Mouse (Mus musculus) left cerebral cortex, postnatal 4 days (tissue): ENCODE measurements around the gene Med9. TPM values are rescaled to one million over a fixed set of nuclear protein-coding genes. Genes with fewer than 3 reads are reported as not detected.

Experiments used
- DNase-seq: peaks from one replicate; pipeline ENCODE4 v3.0.0-alpha.2; 2022
- intact Hi-C: fragments of 180-260 bp; cut with DNase I; formaldehyde crosslinking; loops from one replicate; pipeline ENCODE4 v1.15.1; 2025
- total RNA-seq, 2 experiments: library from RNA; stranded (reverse); gene quantifications; 2 replicates each; pipeline ENCODE4 v1.2.3; 2021

The Med9 gene
- total RNA-seq, 2 experiments from 2014 or later, result 23.8 to 25.2 TPM

DNA sequence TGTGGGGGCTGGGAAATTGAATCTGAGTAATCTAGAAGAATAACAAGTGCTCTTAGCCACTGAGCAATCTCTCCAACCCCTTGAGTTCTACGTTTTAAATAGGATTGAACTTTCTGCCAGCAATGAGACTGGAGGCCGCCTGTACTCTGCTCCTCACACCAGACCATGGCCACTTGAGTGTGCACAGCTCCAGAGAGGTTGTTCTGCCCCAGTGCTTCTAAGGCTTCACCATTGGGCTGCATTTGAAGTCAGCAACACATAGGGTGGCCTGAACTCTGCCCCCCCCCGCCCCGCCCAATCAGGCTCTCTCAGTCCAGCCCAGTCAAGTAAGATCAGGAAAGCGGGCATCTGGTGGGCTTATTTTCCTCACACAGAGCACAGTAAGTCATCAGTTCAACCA, 29.8 kb downstream of the Med9 start:
- no peak for DNase-seq
- intact Hi-C loops, result no loop called here

DNA sequence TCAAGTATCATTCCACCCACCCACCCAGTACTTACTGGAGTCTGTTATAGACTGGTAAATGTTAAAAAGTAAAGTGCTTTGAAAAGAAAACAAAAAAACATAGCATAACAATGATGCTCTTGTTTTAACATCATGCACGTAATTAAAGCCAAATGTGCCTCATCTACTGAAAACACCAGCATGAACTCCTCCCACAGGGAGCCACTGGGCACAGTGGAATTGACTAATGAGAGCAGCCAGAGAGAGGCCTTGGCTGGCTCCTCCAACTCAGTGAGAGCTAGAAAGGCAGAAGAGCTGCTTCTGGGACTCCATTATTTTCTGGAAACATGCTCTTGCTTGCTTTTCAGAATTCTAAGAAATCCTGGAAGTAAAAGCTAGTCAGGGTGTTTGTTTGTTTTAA, 41.4 kb downstream of the Med9 start:
- intact Hi-C loops, result no loop called here
- no peak for DNase-seq

DNA sequence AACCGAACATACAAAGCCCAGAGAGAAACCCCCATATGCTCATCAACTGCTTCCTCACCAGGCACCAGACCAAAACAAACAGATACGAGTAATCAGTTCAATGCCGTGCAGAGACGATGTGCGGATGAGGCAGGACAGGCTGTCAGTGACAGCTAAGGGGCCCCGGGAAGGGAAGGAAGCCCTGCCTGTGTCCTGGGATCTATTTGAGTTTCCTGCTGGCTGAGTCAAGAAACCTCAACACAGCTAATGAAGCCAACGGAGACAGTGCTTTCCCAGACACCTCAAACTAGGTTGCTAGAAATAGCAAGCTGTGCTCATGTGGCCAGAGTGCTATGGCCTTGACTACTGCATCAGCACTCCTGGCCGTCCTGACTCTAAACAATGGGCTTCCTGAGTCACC, 43.4 kb downstream of the Med9 start:
- DNase-seq, result no peak
- intact Hi-C loops, result no loop called here

DNA sequence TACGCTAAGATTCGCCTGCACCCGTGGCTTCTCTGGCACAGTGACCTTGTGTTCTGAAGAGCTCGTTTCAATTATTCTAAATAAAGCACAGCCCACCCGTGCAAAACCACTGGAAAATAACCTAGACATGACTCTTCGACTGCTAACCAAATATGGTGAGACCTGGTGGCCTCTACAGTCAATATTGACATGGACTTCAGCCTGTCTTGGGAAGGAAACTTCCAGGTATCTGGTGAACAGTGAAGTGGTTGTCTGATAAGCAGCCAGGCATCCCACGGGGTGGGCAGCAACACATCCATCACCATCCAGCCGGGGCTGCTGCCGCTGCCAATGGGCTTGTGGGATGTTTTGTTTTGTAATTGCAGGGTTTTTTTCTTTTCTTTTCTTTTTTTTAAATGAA, 46.3 kb downstream of the Med9 start:
- intact Hi-C loops, result no loop called here
- no peak for DNase-seq

DNA sequence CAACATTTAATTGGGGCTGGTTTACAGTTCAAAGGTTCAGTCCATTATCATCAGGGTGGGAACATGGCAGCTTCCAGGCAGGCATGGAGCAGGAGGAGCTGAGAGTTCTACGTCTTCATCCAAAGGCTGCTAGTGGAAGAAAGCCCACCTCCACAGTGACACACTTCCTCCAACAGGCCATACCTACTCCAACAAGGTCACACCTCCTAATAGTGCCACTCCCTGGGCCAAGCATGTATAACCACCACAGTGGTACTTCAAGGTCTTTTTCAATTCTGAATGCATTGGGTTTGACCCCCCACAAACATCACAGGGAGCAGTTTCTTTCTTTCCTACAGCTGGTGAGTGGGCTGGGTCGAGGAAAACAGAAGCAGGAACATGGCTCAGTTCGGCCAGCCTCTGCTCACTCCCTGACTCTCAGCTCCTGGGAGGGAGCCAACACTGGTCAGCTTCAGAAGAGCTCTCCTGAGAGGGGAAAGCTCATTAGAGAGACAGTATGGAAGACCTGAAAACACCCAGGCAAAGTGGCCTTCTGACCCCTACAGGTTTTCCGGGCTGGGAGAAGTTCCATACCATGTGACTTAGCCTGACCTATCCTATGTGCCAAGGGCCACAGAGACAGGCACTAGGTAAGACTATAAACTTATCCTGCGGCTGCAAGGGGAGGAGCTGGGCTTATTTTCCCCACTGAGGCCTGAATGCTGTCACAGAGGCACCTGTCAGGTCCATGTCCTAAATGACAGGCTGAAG, 53.4 kb downstream of the Med9 start:
- no peak for DNase-seq
- intact Hi-C loops, result no loop called here

DNA sequence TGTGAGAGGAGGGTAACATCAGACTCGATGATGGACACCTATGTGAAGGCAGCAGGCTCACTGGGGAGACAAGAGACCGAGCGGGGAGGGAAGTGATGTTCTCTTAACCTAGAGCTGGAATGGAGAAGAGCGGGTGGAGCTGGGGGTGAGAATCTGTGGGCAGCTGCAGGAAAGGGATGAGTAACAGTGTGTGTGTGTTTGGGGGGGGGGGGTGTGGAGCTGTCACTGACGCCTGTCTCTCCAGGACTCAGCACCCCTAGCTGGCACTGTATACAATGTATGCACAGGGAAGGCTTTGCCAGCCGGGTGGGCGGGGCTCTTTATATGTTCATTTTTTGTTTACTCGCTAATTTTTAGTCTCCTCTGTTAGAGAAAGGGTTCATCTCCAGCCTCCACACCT, 55.8 kb downstream of the Med9 start:
- no peak for DNase-seq
- intact Hi-C loops, result no loop called here

DNA sequence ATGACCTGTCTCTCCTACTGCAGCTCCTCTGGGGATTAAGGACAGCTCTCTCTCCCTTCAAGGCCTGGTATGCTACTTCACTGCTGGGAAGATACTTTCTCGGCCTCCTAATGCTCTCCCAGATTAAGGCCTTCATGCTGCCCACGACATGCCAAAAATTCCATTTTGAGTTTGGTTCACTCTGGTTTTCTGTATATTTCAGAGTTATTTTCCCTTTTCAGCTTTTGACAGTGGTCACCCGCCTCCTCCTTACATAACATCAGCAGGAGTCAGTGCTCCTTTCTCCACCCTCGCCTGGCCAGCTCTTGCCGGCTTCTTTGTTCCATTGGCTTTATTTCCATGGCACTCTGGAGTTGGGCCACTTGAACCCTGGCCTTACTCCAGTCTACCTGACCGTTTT, 56.7 kb downstream of the Med9 start:
- no peak for DNase-seq
- intact Hi-C loops, result no loop called here

- DNase-seq, result no peak
- intact Hi-C loops, result no loop called here
These were observed 57.9 kb downstream of the Med9 start for GRCm38 (mm10) chr11:60005866-60006265.

GRCm38 (mm10) chr11:60009451-60009850, 61.4 kb downstream of the Med9 start:
- intact Hi-C loops, result no loop called here
- DNase-seq, result no peak

- no peak for DNase-seq
- intact Hi-C loops, result no loop called here
These were observed 63.5 kb downstream of the Med9 start for GRCm38 (mm10) chr11:60011516-60011915.

Other genes starting within 250 kb of the Med9 start
- gene Pld6, start 160.6 kb upstream of the Med9 start, total RNA-seq, result 1 to 10 TPM; 3.0 to 3.8 TPM
- 10 to 100 TPM; 33.3 to 36.1 TPM for gene Flcn, start 138.2 kb upstream of the Med9 start, total RNA-seq
- gene Nt5m, start 108.8 kb upstream of the Med9 start, total RNA-seq, result 10 to 100 TPM; 43.6 to 45.0 TPM
- 10 to 100 TPM; 83.2 to 87.3 TPM for gene Cops3, start 108.4 kb upstream of the Med9 start, total RNA-seq
- 1 to 10 TPM; 1.3 to 1.5 TPM for gene Rasd1, start 16.7 kb downstream of the Med9 start, total RNA-seq
- 1 to 10 TPM; 6.7 to 7.5 TPM for gene Pemt, start 98.3 kb downstream of the Med9 start, total RNA-seq
- 10 to 100 TPM; 85.9 to 92.3 TPM for gene Rai1, start 156.8 kb downstream of the Med9 start, total RNA-seq